Mouse (Mus musculus) kidney, embryonic 16.5 days (tissue): Measurements from ENCODE around the gene Fbxo2. TPM values are rescaled to one million over a fixed set of nuclear protein-coding genes. Genes with fewer than 3 reads are reported as not detected.

Experiments
- ATAC-seq: fragments of 200-750 bp; cut with Nextera tagmentation; 2 replicates; pipeline ENCODE4 v1.8.0; 2017; ENCODE audit warnings: moderate TSS enrichment; ENCODE audit not compliant: low FRiP score, low TSS enrichment
- H3K27ac ChIP-seq: fragments of 300-500 bp; sonication (generic); 2 replicates; pipeline ENCODE4 v1.5.1; 2014; ENCODE audit warnings: low read length
- H3K27me3 ChIP-seq: fragments of 300-500 bp; sonication (generic); 2 replicates; pipeline ENCODE4 v1.6.1; 2014; ENCODE audit warnings: low read length, control low read depth, mixed read lengths; ENCODE audit not compliant: insufficient read depth
- H3K36me3 ChIP-seq: fragments of 300-500 bp; sonication (generic); 2 replicates; pipeline ENCODE4 v1.6.1; 2014; ENCODE audit warnings: low read length, control low read depth, mixed read lengths; ENCODE audit not compliant: insufficient read depth
- H3K4me1 ChIP-seq: fragments of 300-500 bp; sonication (generic); 2 replicates; pipeline ENCODE4 v1.6.1; 2014; ENCODE audit warnings: low read length, control low read depth, mixed read lengths; ENCODE audit not compliant: insufficient read depth
- H3K4me2 ChIP-seq: fragments of 300-500 bp; sonication (generic); replicated peaks from 2 replicates; pipeline ENCODE4 v1.6.1; 2014; ENCODE audit warnings: low read depth, low read length
- H3K4me3 ChIP-seq: fragments of 300-500 bp; sonication (generic); 2 replicates; pipeline ENCODE4 v1.5.1; 2014; ENCODE audit warnings: mild to moderate bottlenecking, low read length
- H3K9ac ChIP-seq: fragments of 300-500 bp; sonication (generic); replicated peaks from 2 replicates; pipeline ENCODE4 v1.6.1; 2014; ENCODE audit warnings: low read length
- H3K9me3 ChIP-seq: fragments of 300-500 bp; sonication (generic); 2 replicates; pipeline ENCODE4 v1.6.1; 2016; ENCODE audit warnings: low read length, control low read depth
- WGBS: fragments of 180-500 bp; shearing (Covaris S2); extraction: QIAGEN DNeasy Blood & Tissue Kit; methylation state at CpG from one replicate; pipeline ENCODE4 v1.1.7; 2014; 5-methylcytosine and 5-hydroxymethylcytosine counted together
- polyA plus RNA-seq: library from polyadenylated mRNA; unstranded; fragments of >200 nt; fragmentation: Nextera tagmentation; extraction: Ambion mirVana; gene quantifications from 2 replicates; pipeline ENCODE4 v1.2.1, GENCODE M21; 2015

Fbxo2 gene
- polyA plus RNA-seq, 1 experiment from 2014 or later, result 1.8 TPM

- H3K9me3 ChIP-seq, result no peaks in the 10 kb centered on the region
- H3K27me3 ChIP-seq, result peaks cover 5% of the 10 kb centered on the region; the same call in 1 of the 2 replicates
- H3K4me2 ChIP-seq, result peak overlapping the region; percentile 93
- WGBS, result under 1% methylated on average over 12 of the region's 12 CpGs
- H3K4me3 ChIP-seq, result peak overlapping the region; percentile 84
- peak overlapping the region; percentile 81 for H3K9ac ChIP-seq
- peak; percentile 33 for ATAC-seq
- peak overlapping the region; percentile 95 for H3K27ac ChIP-seq
- peaks cover 4% of the 10 kb centered on the region; the same call in 1 of the 2 replicates for H3K36me3 ChIP-seq
- peaks cover 12% of the 10 kb centered on the region; the same call in 1 of the 2 replicates for H3K4me1 ChIP-seq
These were observed 20.7 kb upstream of the Fbxo2 start for GRCm38 (mm10) chr4:148139767-148140097.

GRCm38 (mm10) chr4:148140098-148141011, 20.1 kb upstream of the Fbxo2 start:
- peak; percentile 92 for ATAC-seq
- no peaks in the 10 kb centered on the region for H3K9me3 ChIP-seq
- H3K4me3 ChIP-seq, result peak overlapping the region; percentile 84
- peaks cover 10% of the 10 kb centered on the region for H3K36me3 ChIP-seq
- H3K4me1 ChIP-seq, result peaks cover 12% of the 10 kb centered on the region; the same call in 1 of the 2 replicates
- peak overlapping the region; percentile 81 for H3K9ac ChIP-seq
- H3K27ac ChIP-seq, result peak overlapping the region; percentile 95
- H3K27me3 ChIP-seq, result peaks cover 5% of the 10 kb centered on the region; the same call in 1 of the 2 replicates
- WGBS, result under 1% methylated on average over 64 of the region's 65 CpGs
- peak overlapping the region; percentile 93 for H3K4me2 ChIP-seq

- no peak overlapping the region for H3K27ac ChIP-seq
- no peak overlapping the region for H3K9ac ChIP-seq
- H3K4me1 ChIP-seq, result peaks cover 12% of the 10 kb centered on the region; the same call in 1 of the 2 replicates
- peaks cover 16% of the 10 kb centered on the region for H3K36me3 ChIP-seq
- H3K4me2 ChIP-seq, result no peak overlapping the region
- no peak overlapping the region for H3K4me3 ChIP-seq
- WGBS, result 86% methylated on average over 5 of the region's 5 CpGs
- H3K9me3 ChIP-seq, result no peaks in the 10 kb centered on the region
- H3K27me3 ChIP-seq, result no peaks in the 10 kb centered on the region; the same call in 1 of the 2 replicates
- ATAC-seq, result no peak
These were observed 16.7 kb upstream of the Fbxo2 start for GRCm38 (mm10) chr4:148143721-148144120.

- H3K36me3 ChIP-seq, result peaks cover 16% of the 10 kb centered on the region
- no peak for ATAC-seq
- H3K4me3 ChIP-seq, result no peak overlapping the region
- H3K27ac ChIP-seq, result no peak overlapping the region
- no peak overlapping the region for H3K4me2 ChIP-seq
- no peaks in the 10 kb centered on the region for H3K27me3 ChIP-seq
- H3K9me3 ChIP-seq, result no peaks in the 10 kb centered on the region
- no peak overlapping the region for H3K9ac ChIP-seq
- WGBS, result 93% methylated on average over 2 of the region's 2 CpGs
- H3K4me1 ChIP-seq, result peaks cover 22% of the 10 kb centered on the region
These were observed 12.7 kb upstream of the Fbxo2 start for GRCm38 (mm10) chr4:148147714-148148113.

GRCm38 (mm10) chr4:148149540-148149939, 10.9 kb upstream of the Fbxo2 start:
- H3K27ac ChIP-seq, result peak overlapping the region; percentile 64

GRCm38 (mm10) chr4:148150242-148150641, 10.2 kb upstream of the Fbxo2 start:
- Histone ChIP-seq H3K27me3 (no peaks in the 10 kb centered on the region), H3K4me2 (no peak overlapping the region; the same call in none of the 2 replicates), H3K4me1 (peaks cover 22% of the 10 kb centered on the region), H3K27ac (peak overlapping the region; percentile 64), H3K36me3 (peaks cover 7% of the 10 kb centered on the region), H3K9me3 (no peaks in the 10 kb centered on the region), H3K4me3 (no peak overlapping the region), H3K9ac (peak overlapping the region; percentile 20; the same call in 1 of the 2 replicates)
- ATAC-seq, result no peak
- 28% methylated on average over 7 of the region's 7 CpGs for WGBS

More at GRCm38 (mm10) chr4:148149540-148149939, 10.9 kb upstream of the Fbxo2 start:
- Histone ChIP-seq H3K4me3 (no peak overlapping the region), H3K9ac (0 out of 2 replicates have a peak overlapping the region, but pooled peaks have one; percentile 20), H3K4me1 (peaks cover 22% of the 10 kb centered on the region), H3K9me3 (no peaks in the 10 kb centered on the region), H3K4me2 (peak overlapping the region; percentile 11; the same call in 1 of the 2 replicates), H3K36me3 (peaks cover 14% of the 10 kb centered on the region), H3K27me3 (no peaks in the 10 kb centered on the region)
- ATAC-seq, result no peak
- 30% methylated on average over 12 of the region's 12 CpGs for WGBS

- H3K27ac ChIP-seq, result peak overlapping the region; percentile 64
- no peaks in the 10 kb centered on the region for H3K27me3 ChIP-seq
- WGBS, result 24% methylated on average over 3 of the region's 3 CpGs
These were observed 9.5 kb upstream of the Fbxo2 start for GRCm38 (mm10) chr4:148150953-148151266.

GRCm38 (mm10) chr4:148151267-148152168, 8.9 kb upstream of the Fbxo2 start, which contains the start of gene Fbxo6:
Gene Fbxo6, minus strand, starts transcription at chr4:148152140.
- Histone ChIP-seq H3K4me2 (peak within 1 kb of the TSS; percentile 93), H3K4me1 (peaks cover 22% of the 10 kb centered on the region), H3K27me3 (no peaks in the 10 kb centered on the region), H3K36me3 (0 out of 2 replicates have a peak, but pooled peaks cover 7% of the 10 kb centered on the region), H3K9ac (peak within 1 kb of the TSS; percentile 83), H3K27ac (peak within 1 kb of the TSS; percentile 87), H3K9me3 (no peaks in the 10 kb centered on the region), H3K4me3 (peak within 1 kb of the TSS; percentile 71)
- peak; percentile 86 for ATAC-seq
- WGBS, result under 1% methylated on average over 67 of the region's 67 CpGs

More at GRCm38 (mm10) chr4:148150953-148151266, 9.5 kb upstream of the Fbxo2 start:
- Histone ChIP-seq H3K4me2 (peak overlapping the region; percentile 93), H3K4me1 (peaks cover 22% of the 10 kb centered on the region), H3K36me3 (peaks cover 3% of the 10 kb centered on the region; the same call in 1 of the 2 replicates), H3K9me3 (no peaks in the 10 kb centered on the region), H3K9ac (peak overlapping the region; percentile 83; the same call in 1 of the 2 replicates), H3K4me3 (peak overlapping the region; percentile 71)
- no peak for ATAC-seq

- WGBS, result 89% methylated on average over 5 of the region's 5 CpGs
- no peak overlapping the region for H3K9ac ChIP-seq
- no peak overlapping the region for H3K4me2 ChIP-seq
These were observed 7.9 kb upstream of the Fbxo2 start for GRCm38 (mm10) chr4:148152547-148152946.

More at GRCm38 (mm10) chr4:148152547-148152946, 7.9 kb upstream of the Fbxo2 start:
- Histone ChIP-seq H3K4me1 (peaks cover 22% of the 10 kb centered on the region), H3K27ac (no peak overlapping the region), H3K27me3 (no peaks in the 10 kb centered on the region), H3K36me3 (0 out of 2 replicates have a peak, but pooled peaks cover 7% of the 10 kb centered on the region), H3K9me3 (no peaks in the 10 kb centered on the region), H3K4me3 (no peak overlapping the region)
- ATAC-seq, result no peak
